Mouse (Mus musculus) erythroblast, adult 5-6 weeks (primary cell): ENCODE results near the gene Zfp738. TPM values are rescaled to one million over a fixed set of nuclear protein-coding genes. Genes with fewer than 3 reads are reported as not detected.
"Not testable (repeated sequence)": the region's sequence is repeated elsewhere in the genome, so short reads cannot be mapped to it uniquely, and the experiment has no call there.

Experiments
- ATAC-seq: replicated peaks from 2 replicates; pipeline ENCODE4 v1.8.0; 2016; ENCODE audit warnings: moderate number of reproducible peaks, mild to moderate bottlenecking, moderate TSS enrichment, inconsistent platforms; ENCODE audit not compliant: poor library complexity, low FRiP score, severe bottlenecking
- total RNA-seq, 2 experiments: library from RNA; stranded (forward) in 1 of 2; stranded (reverse) in 1 of 2; fragments of 150-400 nt in 1 of 2; fragments of 200-764, 138-1000 nt in 1 of 2; gene quantifications; 2 replicates each; pipeline versions ENCODE4 v1.2.3 to v1.2.4; 2015 to 2017; ENCODE audit warnings: low replicate concordance in 2 of 2

Gene Zfp738
- 1.0 and 2.5 TPM in 2 replicates for total RNA-seq (2015; ENCODE audit: low replicate concordance)
- 1.3 and 1.5 TPM in 2 replicates for total RNA-seq (2017; ENCODE audit: low replicate concordance)

DNA sequence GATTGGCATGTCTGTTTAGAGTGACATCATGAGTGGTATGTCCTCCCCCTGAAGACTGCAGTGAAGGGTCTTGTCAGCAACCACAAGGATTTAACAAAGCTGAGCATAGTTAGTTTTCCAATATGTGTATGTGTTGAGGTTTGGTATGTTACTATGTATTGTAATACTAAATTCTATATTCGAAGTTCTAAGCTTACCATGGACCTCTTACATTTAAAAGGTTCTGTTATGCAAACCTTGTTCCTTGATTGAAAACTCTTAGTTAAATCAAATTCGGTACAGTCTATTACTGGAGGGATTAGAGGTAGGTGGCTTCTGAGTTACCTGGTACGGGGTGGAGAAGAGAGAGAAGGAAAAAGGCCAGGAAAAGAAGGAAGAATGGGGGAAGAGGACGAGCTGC is at the start of gene Zfp738:
Zfp738 (minus strand) TSS at position 101 of the 400 bp plus-strand sequence.
- no peak for ATAC-seq

- not testable (repeated sequence) for ATAC-seq
Observed at GRCm38 (mm10) chr13:67734391-67734790, 47.5 kb upstream of the Zfp738 start.

GRCm38 (mm10) chr13:67729441-67729840 is 42.6 kb upstream of the Zfp738 start:
- ATAC-seq, result not testable (repeated sequence)

DNA sequence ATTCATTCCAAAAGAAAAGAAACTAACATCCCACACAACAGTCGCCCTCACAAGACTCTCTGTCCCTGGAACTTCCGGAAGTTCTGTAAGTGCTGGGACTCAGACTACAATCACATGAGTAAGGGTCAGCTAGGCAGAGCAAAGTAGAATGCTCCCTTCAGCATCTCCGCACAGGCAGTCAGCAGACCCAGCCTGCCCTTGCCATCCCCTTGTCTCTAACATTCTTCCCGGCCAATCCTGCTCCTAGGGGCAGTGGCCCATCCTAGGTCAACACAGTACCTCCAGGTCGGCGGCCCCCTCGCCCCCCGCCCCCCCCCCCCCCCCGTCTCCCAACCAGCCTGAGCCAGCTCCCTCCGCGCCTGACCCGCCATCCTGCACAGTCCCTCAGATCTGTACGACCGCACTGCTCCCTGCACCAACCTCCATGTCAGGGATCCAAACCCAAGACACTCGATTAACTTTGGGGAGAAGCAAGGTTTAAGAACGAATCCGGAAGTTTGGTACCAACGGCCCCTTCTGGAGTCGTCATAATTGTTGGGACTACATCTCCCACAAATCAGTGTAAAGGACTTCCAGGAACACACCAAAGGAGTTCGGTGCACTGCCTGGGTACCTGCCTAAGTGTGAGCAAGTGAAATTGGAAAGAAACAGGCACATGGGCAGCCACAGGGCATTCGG is 41.9 kb upstream of the Zfp738 start, which contains the start of gene Zfp65:
Zfp65 (minus strand) TSS at position 533 of the 678 bp plus-strand sequence.
- ATAC-seq, result no peak

DNA sequence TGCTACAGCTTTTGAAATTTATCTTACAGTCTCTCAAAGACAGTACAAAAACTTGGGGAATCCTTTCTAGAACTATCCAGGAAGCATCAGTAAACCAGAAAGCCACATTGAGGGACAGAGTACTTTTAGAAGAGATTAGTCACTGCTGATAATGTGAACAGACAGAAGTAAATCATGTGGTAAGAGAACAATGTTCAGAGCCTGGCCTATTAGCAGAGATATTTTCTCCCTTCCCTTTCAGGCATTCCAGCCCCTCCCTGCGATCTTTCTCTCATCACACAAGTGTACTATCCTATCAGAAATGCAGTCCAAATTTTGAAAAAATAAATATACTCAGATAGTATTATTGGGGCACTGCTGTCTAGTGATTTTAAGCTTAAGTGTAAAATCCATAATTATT is 41.2 kb upstream of the Zfp738 start:
- ATAC-seq, result no peak

- not testable (repeated sequence) for ATAC-seq
Observed at GRCm38 (mm10) chr13:67725331-67725730, 38.5 kb upstream of the Zfp738 start.

- ATAC-seq, result peak; percentile 91
Observed at GRCm38 (mm10) chr13:67723848-67724479, 37.1 kb upstream of the Zfp738 start.

DNA sequence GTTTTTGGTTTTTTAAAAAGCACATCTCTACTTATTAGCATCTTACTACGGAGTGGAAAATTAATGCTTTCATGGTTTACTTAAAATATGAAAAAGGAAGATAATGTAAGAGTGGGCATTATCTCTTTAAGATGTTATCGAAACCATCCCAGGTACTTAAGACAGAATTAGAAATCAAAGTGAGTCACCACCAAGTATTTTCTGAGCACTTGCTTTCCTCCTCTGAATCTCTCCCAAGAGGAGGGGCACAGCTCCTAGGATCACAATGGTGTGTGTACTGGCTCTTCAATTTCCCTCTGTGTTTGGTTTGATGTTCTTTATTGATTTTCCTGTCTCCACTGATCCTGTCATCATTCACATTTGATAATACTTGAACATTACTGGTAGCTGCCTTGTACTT is 3.0 kb downstream of the Zfp738 start:
- ATAC-seq, result not testable (repeated sequence)

- peak; percentile 77 for ATAC-seq
Observed at GRCm38 (mm10) chr13:67682959-67683735, 3.7 kb downstream of the Zfp738 start.

- ATAC-seq, result no peak
Observed at GRCm38 (mm10) chr13:67674902-67675301, 12.0 kb downstream of the Zfp738 start.

DNA sequence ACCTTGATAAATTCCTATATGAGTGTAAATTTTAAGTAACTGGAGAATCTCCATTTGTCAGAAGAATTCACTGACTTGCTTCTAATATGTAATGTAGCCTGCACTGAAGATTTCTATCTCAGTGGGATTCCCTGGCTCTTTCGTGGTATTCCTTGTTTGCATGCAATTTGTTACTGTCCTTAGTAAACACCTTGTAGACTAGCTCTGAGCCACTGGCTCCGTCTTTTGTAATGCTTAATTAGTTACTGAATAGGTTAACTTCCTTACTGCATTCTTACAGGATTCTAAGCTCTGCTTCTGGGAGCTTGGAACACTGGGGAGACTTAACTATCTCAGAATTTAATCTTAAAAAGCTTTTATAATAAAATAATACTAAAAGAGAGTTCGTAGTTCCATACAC is 34.4 kb downstream of the Zfp738 start:
- ATAC-seq, result no peak

GRCm38 (mm10) chr13:67637294-67638007 is 49.4 kb downstream of the Zfp738 start, which contains the start of the genes Gm49345 and Zfp729a:
Gene Gm49345 (minus strand): TSS chr13:67637769.
Gene Zfp729a (minus strand): TSS chr13:67637791.
- peak; percentile 91 for ATAC-seq

GRCm38 (mm10) chr13:67610108-67610507 is 76.8 kb downstream of the Zfp738 start:
- ATAC-seq, result no peak

- ATAC-seq, result peak; percentile 81
Observed at GRCm38 (mm10) chr13:67609066-67609876, 77.6 kb downstream of the Zfp738 start, which contains the start of gene Zfp729b. Gene Zfp729b (minus strand): TSS chr13:67609707.

Other genes with a start within 250 kb of the Zfp738 start
- gene Zfp874a, start 235.4 kb downstream of the Zfp738 start, total RNA-seq (2015; ENCODE audit: low replicate concordance), result 72.8 and 75.0 TPM in 2 replicates
- 112 and 135 TPM in 2 replicates for gene Zfp874a, start 235.4 kb downstream of the Zfp738 start, total RNA-seq (2017; ENCODE audit: low replicate concordance)
- gene Zfp874b, start 202.8 kb downstream of the Zfp738 start, total RNA-seq (2015; ENCODE audit: low replicate concordance), result 48.9 and 51.3 TPM in 2 replicates
- 71.6 and 103 TPM in 2 replicates for gene Zfp874b, start 202.8 kb downstream of the Zfp738 start, total RNA-seq (2017; ENCODE audit: low replicate concordance)
- gene Zfp58, start 186.5 kb downstream of the Zfp738 start, total RNA-seq (2015; ENCODE audit: low replicate concordance), result 1.5 TPM in 1 of 2 replicates, not detected in the other
- gene Zfp58, start 186.5 kb downstream of the Zfp738 start, total RNA-seq (2017; ENCODE audit: low replicate concordance), result 1.0 and 2.1 TPM in 2 replicates
- not detected in 2 replicates for gene Gm26965, start 160.9 kb downstream of the Zfp738 start, total RNA-seq (2015; ENCODE audit: low replicate concordance)
- gene Gm26965, start 160.9 kb downstream of the Zfp738 start, total RNA-seq (2017; ENCODE audit: low replicate concordance), result not detected in 2 replicates
- gene Zfp87, start 160.9 kb downstream of the Zfp738 start, total RNA-seq (2015; ENCODE audit: low replicate concordance), result 5.8 and 7.1 TPM in 2 replicates
- gene Zfp87, start 160.9 kb downstream of the Zfp738 start, total RNA-seq (2017; ENCODE audit: low replicate concordance), result 10.6 and 23.1 TPM in 2 replicates
- 3.3 and 6.7 TPM in 2 replicates for gene Zfp748, start 133.2 kb downstream of the Zfp738 start, total RNA-seq (2015; ENCODE audit: low replicate concordance)
- 2.9 and 4.6 TPM in 2 replicates for gene Zfp748, start 133.2 kb downstream of the Zfp738 start, total RNA-seq (2017; ENCODE audit: low replicate concordance)
- gene Zfp729b, start 77.4 kb downstream of the Zfp738 start, total RNA-seq (2015; ENCODE audit: low replicate concordance), result 1.9 and 5.2 TPM in 2 replicates
- 2.4 and 4.6 TPM in 2 replicates for gene Zfp729b, start 77.4 kb downstream of the Zfp738 start, total RNA-seq (2017; ENCODE audit: low replicate concordance)
- gene Gm49345, start 49.3 kb downstream of the Zfp738 start, total RNA-seq (2015; ENCODE audit: low replicate concordance), result not detected in 2 replicates
- gene Gm49345, start 49.3 kb downstream of the Zfp738 start, total RNA-seq (2017; ENCODE audit: low replicate concordance), result not detected in 2 replicates
- 1.2 and 6.1 TPM in 2 replicates for gene Zfp729a, start 49.3 kb downstream of the Zfp738 start, total RNA-seq (2015; ENCODE audit: low replicate concordance)
- 4.9 and 11.4 TPM in 2 replicates for gene Zfp729a, start 49.3 kb downstream of the Zfp738 start, total RNA-seq (2017; ENCODE audit: low replicate concordance)
- 2.1 and 3.3 TPM in 2 replicates for gene Zfp65, start 42.1 kb upstream of the Zfp738 start, total RNA-seq (2015; ENCODE audit: low replicate concordance)
- gene Zfp65, start 42.1 kb upstream of the Zfp738 start, total RNA-seq (2017; ENCODE audit: low replicate concordance), result 2.8 and 3.1 TPM in 2 replicates
- gene Zfp85, start 68.2 kb upstream of the Zfp738 start, total RNA-seq (2015; ENCODE audit: low replicate concordance), result 1.7 and 4.4 TPM in 2 replicates
- 0.09 and 2.5 TPM in 2 replicates for gene Zfp85, start 68.2 kb upstream of the Zfp738 start, total RNA-seq (2017; ENCODE audit: low replicate concordance)
- gene Zfp493, start 92.6 kb upstream of the Zfp738 start, total RNA-seq (2015; ENCODE audit: low replicate concordance), result 5.0 TPM in 1 of 2 replicates, not detected in the other
- gene Zfp493, start 92.6 kb upstream of the Zfp738 start, total RNA-seq (2017; ENCODE audit: low replicate concordance), result 0.34 TPM in 1 of 2 replicates, not detected in the other
- gene Zfp273, start 126.7 kb upstream of the Zfp738 start, total RNA-seq (2015; ENCODE audit: low replicate concordance), result 1.2 and 1.7 TPM in 2 replicates
- gene Zfp273, start 126.7 kb upstream of the Zfp738 start, total RNA-seq (2017; ENCODE audit: low replicate concordance), result 0.17 and 4.0 TPM in 2 replicates
- not detected in 2 replicates for gene Gm10037, start 144.0 kb upstream of the Zfp738 start, total RNA-seq (2015; ENCODE audit: low replicate concordance)
- gene Gm10037, start 144.0 kb upstream of the Zfp738 start, total RNA-seq (2017; ENCODE audit: low replicate concordance), result not detected in 2 replicates
- gene BC048507, start 176.3 kb upstream of the Zfp738 start, total RNA-seq (2015; ENCODE audit: low replicate concordance), result not detected in 2 replicates
- gene BC048507, start 176.3 kb upstream of the Zfp738 start, total RNA-seq (2017; ENCODE audit: low replicate concordance), result not detected in 2 replicates